Mouse (Mus musculus) megakaryocyte, embryonic 14.5 days (primary cell): Measurements from ENCODE around the gene Top3a.

Experiments
- FLI1 ChIP-seq: IDR thresholded peaks from 2 replicates; pipeline ENCODE4 v1.6.1; 2012; ENCODE audit warnings: low read length, inconsistent platforms, mixed read lengths
- GATA1 ChIP-seq: IDR thresholded peaks from 3 replicates; pipeline ENCODE4 v1.6.1; 2012; ENCODE audit warnings: mixed read lengths, low read length, inconsistent platforms, borderline replicate concordance

GRCm38 (mm10) chr11:60706076-60706475, 71.1 kb downstream of the Top3a start:
- no peak for TF ChIP-seq GATA1
- TF ChIP-seq FLI1: no peak
